Mouse (Mus musculus) lung, postnatal 0 days (tissue): ENCODE data around the gene Nptx1.

Experiments
- CTCF ChIP-seq: IDR thresholded peaks from 2 replicates; pipeline ENCODE4 v1.5.1; 2016; ENCODE audit warnings: antibody characterized with exemption, mild to moderate bottlenecking
- EP300 ChIP-seq: IDR thresholded peaks from 2 replicates; pipeline ENCODE4 v1.6.1; 2016; ENCODE audit warnings: antibody characterized with exemption, mild to moderate bottlenecking, control low read depth

GRCm38 (mm10) chr11:119576855-119577254, 29.3 kb upstream of the Nptx1 start:
- TF ChIP-seq CTCF, result no peak
- TF ChIP-seq EP300, result no peak
